Mouse (Mus musculus) hindbrain, embryonic 11.5 days (tissue): ENCODE results near the gene Tnfaip8l1. TPM values are rescaled to one million over a fixed set of nuclear protein-coding genes. Genes with fewer than 3 reads are reported as not detected.

ENCODE experiments used
- ATAC-seq: fragments of 200-750 bp; cut with Nextera tagmentation; 2 replicates; pipeline ENCODE4 v1.8.0; 2017; ENCODE audit warnings: mild to moderate bottlenecking, moderate TSS enrichment, moderate library complexity; ENCODE audit not compliant: low FRiP score
- DNase-seq: peaks from one replicate; pipeline ENCODE4 v3.0.0-alpha.2; 2015; ENCODE audit warnings: low spot score
- H3K27ac ChIP-seq: fragments of 300-500 bp; sonication (generic); 2 replicates; pipeline ENCODE4 v1.5.1; 2014; ENCODE audit warnings: mild to moderate bottlenecking, low read depth, low read length
- H3K27me3 ChIP-seq: fragments of 300-500 bp; sonication (generic); 2 replicates; pipeline ENCODE4 v1.6.1; 2014; ENCODE audit warnings: mild to moderate bottlenecking, low read length, moderate library complexity, mixed read lengths; ENCODE audit not compliant: control insufficient read depth, insufficient read depth
- H3K36me3 ChIP-seq: fragments of 300-500 bp; sonication (generic); 2 replicates; pipeline ENCODE4 v1.6.1; 2014; ENCODE audit warnings: mild to moderate bottlenecking, low read length, moderate library complexity, mixed read lengths; ENCODE audit not compliant: control insufficient read depth, insufficient read depth
- H3K4me1 ChIP-seq: fragments of 300-500 bp; sonication (generic); replicated peaks from 2 replicates; pipeline ENCODE4 v1.6.1; 2014; ENCODE audit warnings: low read length, mixed read lengths; ENCODE audit not compliant: control insufficient read depth, insufficient read depth
- H3K4me2 ChIP-seq: fragments of 300-500 bp; sonication (generic); replicated peaks from 2 replicates; pipeline ENCODE4 v1.6.1; 2014; ENCODE audit warnings: mild to moderate bottlenecking, low read depth, low read length
- H3K4me3 ChIP-seq: fragments of 300-500 bp; sonication (generic); 2 replicates; pipeline ENCODE4 v1.5.1; 2014; ENCODE audit warnings: low read depth, low read length
- H3K9ac ChIP-seq: fragments of 300-500 bp; sonication (generic); 2 replicates; pipeline ENCODE4 v1.6.1; 2014; ENCODE audit warnings: low read depth, low read length
- H3K9me3 ChIP-seq: fragments of 300-500 bp; sonication (generic); 2 replicates; pipeline ENCODE4 v1.6.1; 2016; ENCODE audit warnings: low read length; ENCODE audit not compliant: control insufficient read depth
- WGBS: fragments of 180-500 bp; shearing (Covaris S2); extraction: QIAGEN DNeasy Blood & Tissue Kit; methylation state at CpG from one replicate; pipeline ENCODE4 v1.1.7; 2014; 5-methylcytosine and 5-hydroxymethylcytosine counted together
- polyA plus RNA-seq: library from polyadenylated mRNA; unstranded; fragments of >200 nt; fragmentation: Nextera tagmentation; extraction: Ambion mirVana; gene quantifications from 2 replicates; pipeline ENCODE4 v1.2.1, GENCODE M21; 2014

The Tnfaip8l1 gene
- polyA plus RNA-seq, 1 experiment from 2014 or later, result 9.9 TPM

GRCm38 (mm10) chr17:56164510-56164909, 2.2 kb downstream of the Tnfaip8l1 start:
- Histone ChIP-seq H3K27me3 (0 out of 2 replicates have a peak, but pooled peaks cover 2% of the 10 kb centered on the region), H3K9ac (no peak overlapping the region), H3K4me1 (peaks cover 7% of the 10 kb centered on the region; the same call in 1 of the 2 replicates), H3K4me3 (no peak overlapping the region), H3K9me3 (no peaks in the 10 kb centered on the region), H3K4me2 (no peak overlapping the region), H3K36me3 (no peaks in the 10 kb centered on the region), H3K27ac (no peak overlapping the region)
- DNase-seq, result no peak
- ATAC-seq, result no peak
- 82% methylated on average over 3 of the region's 3 CpGs for WGBS

- Histone ChIP-seq H3K4me3 (no peak overlapping the region), H3K4me2 (no peak overlapping the region), H3K9me3 (no peaks in the 10 kb centered on the region), H3K4me1 (peaks cover 12% of the 10 kb centered on the region; the same call in 1 of the 2 replicates), H3K36me3 (no peaks in the 10 kb centered on the region), H3K9ac (no peak overlapping the region), H3K27ac (peak overlapping the region; percentile 14), H3K27me3 (0 out of 2 replicates have a peak, but pooled peaks cover 2% of the 10 kb centered on the region)
- DNase-seq (no peak), ATAC-seq (0 out of 2 replicates have a peak, but pooled peaks have one; percentile 6)
- WGBS, result 53% methylated on average over 11 of the region's 11 CpGs
Observed at GRCm38 (mm10) chr17:56165671-56166070, 3.4 kb downstream of the Tnfaip8l1 start.

- no peak for DNase-seq
- Histone ChIP-seq H3K27me3 (no peaks in the 10 kb centered on the region), H3K4me1 (peaks cover 7% of the 10 kb centered on the region; the same call in 1 of the 2 replicates), H3K27ac (peak overlapping the region; percentile 65), H3K4me3 (no peak overlapping the region), H3K36me3 (no peaks in the 10 kb centered on the region), H3K9me3 (no peaks in the 10 kb centered on the region), H3K4me2 (no peak overlapping the region), H3K9ac (0 out of 2 replicates have a peak overlapping the region, but pooled peaks have one; percentile 19)
- 62% methylated on average over 6 of the region's 6 CpGs for WGBS
- no peak for ATAC-seq
Observed at GRCm38 (mm10) chr17:56169830-56170229, 7.6 kb downstream of the Tnfaip8l1 start.

GRCm38 (mm10) chr17:56170636-56171035, 8.4 kb downstream of the Tnfaip8l1 start:
- Histone ChIP-seq H3K4me2 (no peak overlapping the region), H3K36me3 (no peaks in the 10 kb centered on the region), H3K4me3 (no peak overlapping the region), H3K9ac (no peak overlapping the region), H3K4me1 (peaks cover 7% of the 10 kb centered on the region; the same call in 1 of the 2 replicates), H3K27me3 (no peaks in the 10 kb centered on the region), H3K27ac (peak overlapping the region; percentile 65), H3K9me3 (no peaks in the 10 kb centered on the region)
- DNase-seq, result peak; percentile 47
- WGBS, result 26% methylated on average over 10 of the region's 10 CpGs
- ATAC-seq, result peak; percentile 67

- no peak overlapping the region for H3K9ac ChIP-seq
- H3K4me2 ChIP-seq, result no peak overlapping the region
- 86% methylated on average over 9 of the region's 9 CpGs for WGBS
- H3K27ac ChIP-seq, result no peak overlapping the region
- ATAC-seq (no peak), DNase-seq (no peak)
- no peaks in the 10 kb centered on the region for H3K36me3 ChIP-seq
- no peaks in the 10 kb centered on the region for H3K27me3 ChIP-seq
- H3K9me3 ChIP-seq, result no peaks in the 10 kb centered on the region
- H3K4me3 ChIP-seq, result no peak overlapping the region
- peaks cover 7% of the 10 kb centered on the region; the same call in 1 of the 2 replicates for H3K4me1 ChIP-seq
Observed at GRCm38 (mm10) chr17:56171456-56171855, 9.2 kb downstream of the Tnfaip8l1 start.

- H3K9me3 ChIP-seq, result no peaks in the 10 kb centered on the region
- 96% methylated on average over 17 of the region's 17 CpGs for WGBS
- ATAC-seq (no peak), DNase-seq (no peak)
- H3K27ac ChIP-seq, result no peak overlapping the region
- no peak overlapping the region for H3K4me3 ChIP-seq
- no peaks in the 10 kb centered on the region for H3K27me3 ChIP-seq
- no peaks in the 10 kb centered on the region for H3K36me3 ChIP-seq
- no peak overlapping the region for H3K4me2 ChIP-seq
- peaks cover 7% of the 10 kb centered on the region; the same call in 1 of the 2 replicates for H3K4me1 ChIP-seq
- no peak overlapping the region for H3K9ac ChIP-seq
Observed at GRCm38 (mm10) chr17:56171881-56172280, 9.6 kb downstream of the Tnfaip8l1 start.

GRCm38 (mm10) chr17:56173401-56174046, 11.2 kb downstream of the Tnfaip8l1 start:
- Histone ChIP-seq H3K9me3 (no peaks in the 10 kb centered on the region), H3K4me1 (peaks cover 7% of the 10 kb centered on the region; the same call in 1 of the 2 replicates), H3K4me3 (no peak overlapping the region), H3K36me3 (peaks cover 5% of the 10 kb centered on the region; the same call in 1 of the 2 replicates), H3K9ac (no peak overlapping the region), H3K27ac (no peak overlapping the region), H3K4me2 (no peak overlapping the region), H3K27me3 (no peaks in the 10 kb centered on the region)
- DNase-seq (no peak), ATAC-seq (no peak)
- 59% methylated on average over 10 of the region's 10 CpGs for WGBS

- Histone ChIP-seq H3K27me3 (no peaks in the 10 kb centered on the region), H3K4me3 (no peak overlapping the region), H3K9me3 (no peaks in the 10 kb centered on the region), H3K4me1 (peaks cover 5% of the 10 kb centered on the region; the same call in 1 of the 2 replicates), H3K27ac (no peak overlapping the region), H3K4me2 (no peak overlapping the region), H3K36me3 (peaks cover 5% of the 10 kb centered on the region; the same call in 1 of the 2 replicates), H3K9ac (no peak overlapping the region)
- 100% methylated on average over 3 of the region's 3 CpGs for WGBS
- DNase-seq (no peak), ATAC-seq (no peak)
Observed at GRCm38 (mm10) chr17:56175416-56175815, 13.1 kb downstream of the Tnfaip8l1 start.
